Mouse (Mus musculus) stomach, postnatal 0 days (tissue): ENCODE results near the gene Emc10. TPM values are rescaled to one million over a fixed set of nuclear protein-coding genes. Genes with fewer than 3 reads are reported as not detected.

Experiments
- ATAC-seq: fragments of 200-750 bp; cut with Nextera tagmentation; 2 replicates; pipeline ENCODE4 v1.8.0; 2017; ENCODE audit not compliant: low FRiP score, low TSS enrichment
- DNase-seq: peaks from one replicate; pipeline ENCODE4 v3.0.0-alpha.2; 2016; ENCODE audit warnings: low spot score
- H3K27ac ChIP-seq: fragments of 300-500 bp; sonication (generic); replicated peaks from 2 replicates; pipeline ENCODE4 v1.5.1; 2014; ENCODE audit warnings: mild to moderate bottlenecking, control low read depth
- H3K27me3 ChIP-seq: fragments of 300-500 bp; sonication (generic); 2 replicates; pipeline ENCODE4 v1.6.1; 2014; ENCODE audit warnings: low read length; ENCODE audit not compliant: control insufficient read depth, insufficient read depth
- H3K36me3 ChIP-seq: fragments of 300-500 bp; sonication (generic); 2 replicates; pipeline ENCODE4 v1.6.1; 2014; ENCODE audit warnings: low read length, mixed read lengths; ENCODE audit not compliant: control insufficient read depth, insufficient read depth
- H3K4me1 ChIP-seq: fragments of 300-500 bp; sonication (generic); replicated peaks from 2 replicates; pipeline ENCODE4 v1.6.1; 2014; ENCODE audit warnings: antibody characterized with exemption; ENCODE audit not compliant: control insufficient read depth, insufficient read depth
- H3K4me2 ChIP-seq: fragments of 300-500 bp; sonication (generic); replicated peaks from 2 replicates; pipeline ENCODE4 v1.6.1; 2014; ENCODE audit warnings: low read depth, mild to moderate bottlenecking, control low read depth, moderate library complexity
- H3K4me3 ChIP-seq: fragments of 300-500 bp; sonication (generic); 2 replicates; pipeline ENCODE4 v1.5.1; 2014; ENCODE audit warnings: low read depth, low read length, control low read depth
- H3K9ac ChIP-seq: fragments of 300-500 bp; sonication (generic); 2 replicates; pipeline ENCODE4 v1.6.1; 2014; ENCODE audit warnings: mild to moderate bottlenecking, low read length, control low read depth, mixed read lengths
- H3K9me3 ChIP-seq: fragments of 300-500 bp; sonication (generic); 2 replicates; pipeline ENCODE4 v1.6.1; 2016; ENCODE audit warnings: low read length; ENCODE audit not compliant: control insufficient read depth
- CTCF ChIP-seq: IDR thresholded peaks from 2 replicates; pipeline ENCODE4 v1.5.1; 2016; ENCODE audit warnings: antibody characterized with exemption, low read depth, mild to moderate bottlenecking, moderate library complexity
- EP300 ChIP-seq: optimal IDR thresholded peaks from 2 replicates; pipeline ENCODE3; 2016; ENCODE audit warnings: antibody characterized with exemption
- WGBS: fragments of 180-500 bp; shearing (Covaris S2); extraction: QIAGEN DNeasy Blood & Tissue Kit; methylation state at CpG from one replicate; pipeline ENCODE4 v1.1.7; 2014; 5-methylcytosine and 5-hydroxymethylcytosine counted together
- polyA plus RNA-seq: library from polyadenylated mRNA; unstranded; fragments of >200 nt; fragmentation: Nextera tagmentation; extraction: Ambion mirVana; gene quantifications from 2 replicates; pipeline ENCODE4 v1.2.1, GENCODE M21; 2015

The Emc10 gene
- polyA plus RNA-seq, 1 experiment from 2014 or later: 60.7 TPM

- Histone ChIP-seq H3K36me3 (peaks cover 13% of the 10 kb centered on the region; the same call in 1 of the 2 replicates), H3K4me2 (no peak overlapping the region), H3K9me3 (no peaks in the 10 kb centered on the region), H3K4me1 (no peaks in the 10 kb centered on the region), H3K9ac (no peak overlapping the region), H3K27me3 (no peaks in the 10 kb centered on the region), H3K4me3 (no peak overlapping the region), H3K27ac (no peak overlapping the region)
- no peak for ATAC-seq
- WGBS: 63% methylated on average over 7 of the region's 7 CpGs
- TF ChIP-seq CTCF: no peak
- no peak for TF ChIP-seq EP300
- no peak for DNase-seq
These were observed 40.7 kb upstream of the Emc10 start for GRCm38 (mm10) chr7:44537009-44537408.

- peaks cover 13% of the 10 kb centered on the region; the same call in 1 of the 2 replicates for H3K36me3 ChIP-seq
- 72% methylated on average over 6 of the region's 6 CpGs for WGBS
- no peak overlapping the region for H3K27ac ChIP-seq
- no peak for TF ChIP-seq EP300
- TF ChIP-seq CTCF: no peak
- no peak for DNase-seq
- H3K4me2 ChIP-seq: no peak overlapping the region
- ATAC-seq: no peak
- H3K9me3 ChIP-seq: no peaks in the 10 kb centered on the region
- H3K27me3 ChIP-seq: no peaks in the 10 kb centered on the region
- no peak overlapping the region for H3K9ac ChIP-seq
- no peak overlapping the region for H3K4me3 ChIP-seq
- no peaks in the 10 kb centered on the region for H3K4me1 ChIP-seq
These were observed 40.2 kb upstream of the Emc10 start for GRCm38 (mm10) chr7:44536590-44536968.

GRCm38 (mm10) chr7:44535657-44536589, 39.6 kb upstream of the Emc10 start:
- no peak overlapping the region for H3K4me3 ChIP-seq
- no peaks in the 10 kb centered on the region for H3K27me3 ChIP-seq
- H3K9me3 ChIP-seq: no peaks in the 10 kb centered on the region
- ATAC-seq: no peak
- H3K9ac ChIP-seq: no peak overlapping the region
- peaks cover 13% of the 10 kb centered on the region; the same call in 1 of the 2 replicates for H3K36me3 ChIP-seq
- no peaks in the 10 kb centered on the region for H3K4me1 ChIP-seq
- whole genome bisulfite sequencing: 89% methylated on average over 27 of the region's 27 CpGs
- no peak overlapping the region for H3K4me2 ChIP-seq
- TF ChIP-seq EP300 (no peak), CTCF (no peak)
- H3K27ac ChIP-seq: no peak overlapping the region
- DNase-seq: no peak

GRCm38 (mm10) chr7:44534656-44535441, 38.5 kb upstream of the Emc10 start:
- Histone ChIP-seq H3K36me3 (peaks cover 7% of the 10 kb centered on the region; the same call in 1 of the 2 replicates), H3K27me3 (no peaks in the 10 kb centered on the region), H3K4me3 (no peak overlapping the region), H3K9ac (no peak overlapping the region), H3K9me3 (no peaks in the 10 kb centered on the region), H3K4me1 (no peaks in the 10 kb centered on the region), H3K27ac (no peak overlapping the region), H3K4me2 (no peak overlapping the region)
- WGBS: 84% methylated on average over 19 of the region's 19 CpGs
- DNase-seq (no peak), ATAC-seq (no peak)
- peak; percentile 47 for TF ChIP-seq CTCF
- TF ChIP-seq EP300: no peak

GRCm38 (mm10) chr7:44534242-44534641, 37.9 kb upstream of the Emc10 start:
- no peaks in the 10 kb centered on the region for H3K27me3 ChIP-seq
- 83% methylated on average over 13 of the region's 13 CpGs for whole genome bisulfite sequencing
- no peak for TF ChIP-seq CTCF
- no peak for TF ChIP-seq EP300
- 0 out of 2 replicates have a peak, but pooled peaks cover 7% of the 10 kb centered on the region for H3K36me3 ChIP-seq
- ATAC-seq (no peak), DNase-seq (no peak)
- no peak overlapping the region for H3K4me2 ChIP-seq
- H3K9ac ChIP-seq: no peak overlapping the region
- H3K9me3 ChIP-seq: no peaks in the 10 kb centered on the region
- no peak overlapping the region for H3K4me3 ChIP-seq
- H3K27ac ChIP-seq: no peak overlapping the region
- no peaks in the 10 kb centered on the region for H3K4me1 ChIP-seq
